Mouse (Mus musculus) megakaryocyte, embryonic 14.5 days (primary cell): ENCODE results near the gene Cntnap1.

Source experiments
- FLI1 ChIP-seq: IDR thresholded peaks from 2 replicates; pipeline ENCODE4 v1.6.1; 2012; ENCODE audit warnings: low read length, inconsistent platforms, mixed read lengths
- GATA1 ChIP-seq: IDR thresholded peaks from 3 replicates; pipeline ENCODE4 v1.6.1; 2012; ENCODE audit warnings: mixed read lengths, low read length, inconsistent platforms, borderline replicate concordance

DNA sequence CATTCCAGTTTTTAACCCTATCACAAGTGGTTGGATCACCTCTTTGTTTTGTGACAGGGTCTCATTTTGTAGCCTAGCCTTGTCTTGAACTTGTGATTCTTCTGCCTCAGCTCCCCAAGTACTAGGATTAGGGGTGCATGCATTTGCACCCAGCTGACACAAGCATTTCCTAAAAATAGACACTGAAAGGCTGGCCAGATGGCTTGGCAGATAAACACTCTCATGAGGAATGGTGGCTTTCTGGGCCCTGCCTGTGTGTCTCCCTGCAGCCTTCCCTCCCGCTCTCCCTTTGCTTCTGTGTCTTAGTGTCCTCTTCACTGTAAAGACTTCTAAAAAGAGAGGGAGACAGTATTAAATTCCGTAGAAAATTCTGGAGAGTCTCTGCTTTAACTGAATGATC is 39.1 kb upstream of the Cntnap1 start:
- TF ChIP-seq GATA1: no peak
- TF ChIP-seq FLI1: no peak
